26 mouse cellular contexts compared by ENCODE assay signal in genomic region chr15:87717056-87717455, GRCm38 (mm10).
A peak's percentile ranks its signal among the peaks of the same experiment; 100 is the strongest.
DNase-seq lines count a peak whose midpoint lies in the region; ATAC-seq and TF ChIP-seq lines count a peak whose summit lies in the region.
"Had no signal": no experiment of that assay in that cellular context is flagged by ENCODE, and none has a peak within 500 bp of the region (broad histone marks: within the 10 kb centered on the region; RNA-seq: fewer than 3 reads in every experiment).

No protein-coding gene starts in this region.

- H3K9me3 ChIP-seq in hindbrain, embryonic 10.5 days = no peaks in the 10 kb centered on the region
- H3K9me3 ChIP-seq in hindbrain, postnatal 0 days (ENCODE audit: low read length) = no peaks in the 10 kb centered on the region
- H3K9me3 ChIP-seq: forebrain, embryonic 10.5 days; intestine, embryonic 15.5 days; midbrain, embryonic 15.5 days; neural tube, embryonic 15.5 days had no signal

- no peak overlapping the region for H3K4me2 ChIP-seq in hindbrain, postnatal 0 days (ENCODE audit: low read depth, low read length)
- H3K4me2 ChIP-seq: heart, embryonic 11.5 days; hindbrain, embryonic 14.5 days; intestine, embryonic 15.5 days; liver, embryonic 11.5 days; midbrain, embryonic 15.5 days; neural tube, embryonic 15.5 days had no signal

- no peak for ATAC-seq in hindbrain, postnatal 0 days
- no peak for ATAC-seq in monocyte, adult 5-6 weeks (replicated peaks; ENCODE audit: insufficient number of reproducible peaks, low FRiP score, low TSS enrichment, poor library complexity, severe bottlenecking)
- ATAC-seq: CD4-positive, CD25-positive, alpha-beta regulatory T cell, adult 4 months; forebrain, embryonic 16.5 days; intestine, embryonic 15.5 days; liver, postnatal 0 days; lung, postnatal 0 days; midbrain, embryonic 15.5 days; Patski had no signal

- no peaks in the 10 kb centered on the region for H3K27me3 ChIP-seq in hindbrain, embryonic 10.5 days (ENCODE audit: insufficient read depth, poor library complexity, severe bottlenecking)
- H3K27me3 ChIP-seq in hindbrain, postnatal 0 days (ENCODE audit: insufficient read depth, low read length) = no peaks in the 10 kb centered on the region
- H3K27me3 ChIP-seq: intestine, embryonic 15.5 days; midbrain, embryonic 15.5 days; neural tube, embryonic 15.5 days; Patski had no signal

- H3K9ac ChIP-seq in hindbrain, postnatal 0 days (replicated peaks; ENCODE audit: low read length) = no peak overlapping the region
- H3K9ac ChIP-seq: hindbrain, embryonic 14.5 days; intestine, embryonic 15.5 days; liver, postnatal 0 days; midbrain, embryonic 15.5 days; neural tube, embryonic 15.5 days had no signal

- TF ChIP-seq CTCF in hindbrain, postnatal 0 days (IDR thresholded peaks at IDR 0.05; ENCODE audit: low read depth) = no peak

- peaks cover 28% of the 10 kb centered on the region for H3K4me1 ChIP-seq in hindbrain, embryonic 10.5 days (replicated peaks)
- peaks cover 7% of the 10 kb centered on the region for H3K4me1 ChIP-seq in hindbrain, postnatal 0 days (ENCODE audit: insufficient read depth, low read length)
- H3K4me1 ChIP-seq: intestine, embryonic 15.5 days had no signal

- peaks cover 12% of the 10 kb centered on the region for H3K36me3 ChIP-seq in hindbrain, embryonic 10.5 days
- H3K36me3 ChIP-seq in hindbrain, postnatal 0 days (ENCODE audit: insufficient read depth, low read length) = no peaks in the 10 kb centered on the region
- H3K36me3 ChIP-seq: intestine, embryonic 15.5 days; midbrain, embryonic 15.5 days; neural tube, embryonic 15.5 days had no signal

- 62% methylated on average over 5 of the region's 5 CpGs for WGBS in hindbrain, embryonic 10.5 days
- 50% methylated on average over 5 of the region's 5 CpGs for WGBS in hindbrain, postnatal 0 days

- H3K4me3 ChIP-seq in hindbrain, embryonic 10.5 days = no peak overlapping the region
- H3K4me3 ChIP-seq in hindbrain, postnatal 0 days (ENCODE audit: low read length) = no peak overlapping the region
- H3K4me3 ChIP-seq: forebrain, embryonic 10.5 days; intestine, embryonic 15.5 days; left cerebral cortex, adult 2 months; midbrain, embryonic 15.5 days; neural tube, embryonic 15.5 days had no signal

- H3K27ac ChIP-seq in hindbrain, embryonic 10.5 days = 0 out of 2 replicates have a peak overlapping the region, but pooled peaks have one; percentile 23
- H3K27ac ChIP-seq in hindbrain, postnatal 0 days = no peak overlapping the region
- H3K27ac ChIP-seq: forebrain, embryonic 10.5 days; hindbrain, embryonic 14.5 days; intestine, embryonic 15.5 days; left cerebral cortex, adult 2 months; macrophage; midbrain, embryonic 15.5 days; neural tube, embryonic 15.5 days had no signal

- peak; percentile 13 for DNase-seq in adrenal gland, adult 2 months
- no peak for DNase-seq in adrenal gland, adult 8-10 months
- no peak for DNase-seq in hindbrain, embryonic 10.5 days (ENCODE audit: low spot score)
- DNase-seq in hindbrain, postnatal 0 days (ENCODE audit: low spot score) = no peak
- DNase-seq in right cerebral cortex, adult 2 months (ENCODE audit: low spot score in 2 of 2) = peak; percentile 29 to 47
- DNase-seq in right cerebral cortex, postnatal 4 days = no peak
- DNase-seq: cerebellum, adult 8-10 months; cerebellum, postnatal 36 days; kidney, adult 8-10 months; kidney, postnatal 10 days; liver, postnatal 0 days; thymus, postnatal 25 days had no signal

Comparison
In these comparisons a context has a peak if more than half of its experiments do, and no peak if none do; other contexts are left out.
1. DNase-seq: peak in adrenal gland, adult 2 months (single experiment) and right cerebral cortex, adult 2 months (2 of 2); none in adrenal gland, adult 8-10 months (single experiment), hindbrain, embryonic 10.5 days (single experiment), hindbrain, postnatal 0 days (single experiment) and right cerebral cortex, postnatal 4 days (single experiment).